Mouse (Mus musculus) hindbrain, postnatal 0 days (tissue): ENCODE data around the gene Atp10a. TPM values are rescaled to one million over a fixed set of nuclear protein-coding genes. Genes with fewer than 3 reads are reported as not detected.
"Not testable (repeated sequence)": the region's sequence is repeated elsewhere in the genome, so short reads cannot be mapped to it uniquely, and the experiment has no call there.

Source experiments
- ATAC-seq: fragments of 200-750 bp; cut with Nextera tagmentation; 2 replicates; pipeline ENCODE4 v1.8.0; 2017; ENCODE audit warnings: mild to moderate bottlenecking, moderate TSS enrichment, moderate library complexity
- DNase-seq: peaks from one replicate; pipeline ENCODE4 v3.0.0-alpha.2; 2015; ENCODE audit warnings: low spot score
- H3K27ac ChIP-seq: fragments of 300-500 bp; sonication (generic); 2 replicates; pipeline ENCODE4 v1.5.1; 2014; ENCODE audit warnings: mild to moderate bottlenecking
- H3K27me3 ChIP-seq: fragments of 300-500 bp; sonication (generic); 2 replicates; pipeline ENCODE4 v1.6.1; 2014; ENCODE audit warnings: low read length, mixed read lengths; ENCODE audit not compliant: insufficient read depth
- H3K36me3 ChIP-seq: fragments of 300-500 bp; sonication (generic); 2 replicates; pipeline ENCODE4 v1.6.1; 2014; ENCODE audit warnings: low read length, mixed read lengths; ENCODE audit not compliant: insufficient read depth
- H3K4me1 ChIP-seq: fragments of 300-500 bp; sonication (generic); 2 replicates; pipeline ENCODE4 v1.6.1; 2014; ENCODE audit warnings: antibody characterized with exemption, low read length, mixed read lengths; ENCODE audit not compliant: insufficient read depth
- H3K4me2 ChIP-seq: fragments of 300-500 bp; sonication (generic); 2 replicates; pipeline ENCODE4 v1.6.1; 2014; ENCODE audit warnings: low read depth, mild to moderate bottlenecking, low read length, moderate library complexity, mixed read lengths
- H3K4me3 ChIP-seq: fragments of 300-500 bp; sonication (generic); 2 replicates; pipeline ENCODE4 v1.5.1; 2014; ENCODE audit warnings: low read length
- H3K9ac ChIP-seq: fragments of 300-500 bp; sonication (generic); replicated peaks from 2 replicates; pipeline ENCODE4 v1.6.1; 2014; ENCODE audit warnings: mild to moderate bottlenecking, low read length, moderate library complexity, mixed read lengths
- H3K9me3 ChIP-seq: fragments of 300-500 bp; sonication (generic); 2 replicates; pipeline ENCODE4 v1.6.1; 2016; ENCODE audit warnings: low read length, mixed read lengths
- CTCF ChIP-seq: IDR thresholded peaks from 2 replicates; pipeline ENCODE4 v1.5.1; 2016; ENCODE audit warnings: antibody characterized with exemption, control low read depth, low read depth
- WGBS: fragments of 180-500 bp; shearing (Covaris S2); extraction: QIAGEN DNeasy Blood & Tissue Kit; methylation state at CpG from one replicate; pipeline ENCODE4 v1.1.7; 2014; 5-methylcytosine and 5-hydroxymethylcytosine counted together
- polyA plus RNA-seq: library from polyadenylated mRNA; unstranded; fragments of >200 nt; fragmentation: Nextera tagmentation; extraction: Ambion mirVana; gene quantifications from 2 replicates; pipeline ENCODE4 v1.2.1, GENCODE M21; 2015
- total RNA-seq: library from RNA; depleted of rRNA; stranded (reverse); fragments of >200 nt; gene quantifications from 2 replicates; pipeline ENCODE4 v1.2.3, GENCODE M21; 2014

Atp10a gene
- total and polyA plus RNA-seq, 2 experiments from 2014 or later = 0.75 to 5.9 TPM

DNA sequence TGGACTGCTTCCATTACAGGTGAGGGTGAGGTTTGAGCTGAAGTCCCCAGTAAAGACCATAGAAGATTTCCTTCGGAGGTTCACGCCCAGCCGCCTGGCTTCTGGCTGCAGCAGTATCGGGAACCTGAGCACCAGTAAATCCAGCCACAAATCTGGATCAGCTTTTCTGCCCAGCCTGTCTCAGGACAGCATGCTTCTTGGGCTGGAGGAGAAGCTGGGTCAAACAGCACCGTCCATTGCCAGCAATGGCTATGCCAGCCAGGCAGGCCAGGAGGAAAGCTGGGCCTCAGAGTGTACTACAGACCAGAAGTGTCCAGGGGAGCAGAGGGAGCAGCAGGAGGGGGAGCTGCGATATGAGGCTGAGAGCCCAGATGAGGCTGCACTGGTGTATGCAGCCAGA, 141.3 kb downstream of the Atp10a start:
- WGBS = 91% methylated on average over 6 of the region's 6 CpGs
- ATAC-seq (no peak), DNase-seq (no peak)
- Histone ChIP-seq H3K9me3 (no peaks in the 10 kb centered on the region), H3K27me3 (no peaks in the 10 kb centered on the region), H3K9ac (no peak overlapping the region), H3K27ac (no peak overlapping the region), H3K4me3 (no peak overlapping the region), H3K4me1 (no peaks in the 10 kb centered on the region), H3K4me2 (no peak overlapping the region), H3K36me3 (no peaks in the 10 kb centered on the region)
- no peak for TF ChIP-seq CTCF

DNA sequence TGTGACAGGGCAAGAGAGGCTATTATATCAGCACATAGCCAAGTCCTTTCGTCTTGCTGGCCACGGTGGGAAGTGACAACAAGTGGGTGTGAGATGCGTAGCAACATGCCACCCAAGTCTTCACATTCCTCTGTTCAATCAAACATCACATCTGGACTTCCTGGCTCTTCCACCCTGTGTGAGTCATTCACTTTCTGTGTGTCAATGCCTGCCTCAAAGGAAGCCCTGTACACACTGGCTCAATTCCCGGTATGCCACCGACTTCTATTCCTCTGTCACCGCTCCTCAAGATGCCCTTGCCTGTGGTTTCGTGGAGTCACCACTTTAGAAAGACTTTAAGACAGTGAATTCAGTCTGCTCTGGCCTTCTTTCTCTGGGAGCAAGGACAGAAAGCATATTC, 144.9 kb downstream of the Atp10a start:
- no peaks in the 10 kb centered on the region for H3K9me3 ChIP-seq
- H3K4me1 ChIP-seq = no peaks in the 10 kb centered on the region
- no peak overlapping the region for H3K4me2 ChIP-seq
- no peak overlapping the region for H3K27ac ChIP-seq
- ATAC-seq (no peak), DNase-seq (peak; percentile 29)
- 69% methylated on average over 7 of the region's 7 CpGs for WGBS
- TF ChIP-seq CTCF = no peak
- no peak overlapping the region for H3K9ac ChIP-seq
- no peaks in the 10 kb centered on the region for H3K27me3 ChIP-seq
- no peak overlapping the region for H3K4me3 ChIP-seq
- H3K36me3 ChIP-seq = no peaks in the 10 kb centered on the region

DNA sequence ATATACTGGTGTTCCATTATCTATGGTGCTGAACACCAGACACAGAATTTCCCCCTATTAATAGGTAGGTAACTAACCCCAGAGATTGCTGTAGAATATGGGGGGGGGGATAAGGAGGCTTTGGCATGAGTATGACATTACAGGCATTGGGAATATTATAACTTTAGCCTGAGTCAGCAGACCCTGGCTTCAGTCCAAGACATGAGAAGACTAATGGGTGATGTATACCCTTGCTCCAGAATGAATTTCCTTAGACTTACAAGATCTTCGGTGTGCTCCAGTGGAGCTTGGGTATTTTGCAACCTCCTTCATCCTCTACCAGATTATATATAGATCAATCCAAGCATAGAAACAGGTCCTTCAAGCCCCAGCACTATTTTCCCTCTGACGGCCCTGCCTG, 145.8 kb downstream of the Atp10a start:
- Histone ChIP-seq H3K9ac (no peak overlapping the region), H3K4me3 (no peak overlapping the region), H3K36me3 (no peaks in the 10 kb centered on the region), H3K27me3 (no peaks in the 10 kb centered on the region), H3K27ac (no peak overlapping the region), H3K9me3 (no peaks in the 10 kb centered on the region), H3K4me2 (no peak overlapping the region), H3K4me1 (no peaks in the 10 kb centered on the region)
- TF ChIP-seq CTCF = no peak
- 90% methylated on average over 2 of the region's 2 CpGs for WGBS
- DNase-seq (no peak), ATAC-seq (no peak)

DNA sequence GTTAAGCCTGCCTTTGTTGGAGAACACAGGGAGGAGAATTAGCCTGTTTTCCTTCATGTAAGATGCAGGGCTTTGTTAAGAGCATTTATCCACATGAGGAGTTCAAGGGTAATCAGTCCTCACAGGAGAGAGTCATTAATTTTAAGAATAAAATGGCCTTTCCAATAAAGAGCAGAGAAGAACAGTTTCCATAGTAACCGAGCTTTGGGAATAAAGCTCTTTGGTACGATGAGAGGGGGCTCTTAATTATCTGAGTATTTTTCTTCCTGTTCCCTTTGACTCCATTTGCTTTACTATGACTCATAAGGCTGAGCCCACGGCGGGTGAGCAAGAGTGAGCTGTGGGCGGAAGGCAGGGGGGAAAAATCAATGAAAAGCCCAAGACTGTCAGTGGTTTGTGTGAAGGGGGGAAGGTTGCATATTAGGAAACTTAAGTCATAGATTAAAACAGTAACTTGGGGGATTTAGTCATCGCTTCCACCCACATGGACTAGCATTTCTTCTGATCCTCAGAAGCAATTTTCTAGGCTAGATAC, 166.2 kb downstream of the Atp10a start:
- TF ChIP-seq CTCF = no peak
- Histone ChIP-seq H3K27ac (no peak overlapping the region), H3K27me3 (no peaks in the 10 kb centered on the region), H3K9ac (no peak overlapping the region), H3K9me3 (no peaks in the 10 kb centered on the region), H3K4me3 (no peak overlapping the region), H3K4me2 (no peak overlapping the region), H3K36me3 (no peaks in the 10 kb centered on the region), H3K4me1 (no peaks in the 10 kb centered on the region)
- ATAC-seq (0 out of 2 replicates have a peak, but pooled peaks have one; percentile 35), DNase-seq (peak; percentile 39)
- WGBS = 45% methylated on average over 6 of the region's 6 CpGs

DNA sequence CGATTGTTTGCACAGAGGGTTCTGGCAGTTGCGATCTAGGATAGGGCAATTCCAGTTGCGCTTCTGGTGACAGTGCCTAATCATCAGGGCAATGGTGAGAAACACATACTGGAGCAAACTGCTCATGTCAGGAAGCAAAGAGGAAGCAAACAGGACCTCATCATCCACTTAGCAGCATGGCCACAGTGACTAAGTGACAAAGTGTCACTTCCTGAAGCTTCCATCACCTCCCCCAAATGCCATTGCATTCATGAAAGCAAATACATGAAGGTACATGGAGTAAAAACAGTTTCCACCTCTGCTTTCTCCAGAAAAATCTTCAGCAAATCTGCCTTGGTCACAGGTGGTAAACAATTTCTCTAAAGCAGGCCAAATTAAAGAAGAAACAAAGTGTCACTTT, 168.7 kb downstream of the Atp10a start:
- Histone ChIP-seq H3K4me3 (no peak overlapping the region), H3K36me3 (no peaks in the 10 kb centered on the region), H3K27me3 (no peaks in the 10 kb centered on the region), H3K9me3 (no peaks in the 10 kb centered on the region), H3K9ac (no peak overlapping the region), H3K27ac (no peak overlapping the region), H3K4me1 (no peaks in the 10 kb centered on the region), H3K4me2 (no peak overlapping the region)
- 86% methylated on average over 3 of the region's 3 CpGs for WGBS
- ATAC-seq = no peak
- no peak for TF ChIP-seq CTCF
- DNase-seq = no peak

DNA sequence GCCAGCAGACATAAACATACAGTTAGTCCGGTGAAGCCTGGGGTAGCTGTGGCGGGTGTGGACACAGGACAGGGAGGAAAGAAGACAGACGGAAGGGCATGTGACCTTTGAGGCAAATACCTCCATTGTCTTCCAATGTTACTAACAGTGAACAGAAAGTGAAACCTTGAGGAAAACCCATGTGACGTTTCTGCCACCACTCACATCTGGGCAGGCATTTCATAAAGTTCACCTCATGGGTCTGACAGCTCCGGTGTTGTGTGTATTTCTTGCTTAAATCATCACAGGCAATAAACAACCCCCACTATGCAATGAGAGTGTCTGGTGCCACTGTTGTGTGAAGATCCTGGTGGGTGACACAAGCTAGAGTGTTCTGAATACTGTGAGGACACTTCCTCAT, 173.1 kb downstream of the Atp10a start:
- no peaks in the 10 kb centered on the region for H3K4me1 ChIP-seq
- H3K27me3 ChIP-seq = no peaks in the 10 kb centered on the region
- no peaks in the 10 kb centered on the region for H3K36me3 ChIP-seq
- no peaks in the 10 kb centered on the region for H3K9me3 ChIP-seq
- no peak overlapping the region for H3K4me2 ChIP-seq
- no peak overlapping the region for H3K9ac ChIP-seq
- no peak overlapping the region for H3K27ac ChIP-seq
- DNase-seq = no peak
- no peak overlapping the region for H3K4me3 ChIP-seq
- no peak for TF ChIP-seq CTCF
- ATAC-seq = no peak
- whole genome bisulfite sequencing = 75% methylated on average over 5 of the region's 5 CpGs

DNA sequence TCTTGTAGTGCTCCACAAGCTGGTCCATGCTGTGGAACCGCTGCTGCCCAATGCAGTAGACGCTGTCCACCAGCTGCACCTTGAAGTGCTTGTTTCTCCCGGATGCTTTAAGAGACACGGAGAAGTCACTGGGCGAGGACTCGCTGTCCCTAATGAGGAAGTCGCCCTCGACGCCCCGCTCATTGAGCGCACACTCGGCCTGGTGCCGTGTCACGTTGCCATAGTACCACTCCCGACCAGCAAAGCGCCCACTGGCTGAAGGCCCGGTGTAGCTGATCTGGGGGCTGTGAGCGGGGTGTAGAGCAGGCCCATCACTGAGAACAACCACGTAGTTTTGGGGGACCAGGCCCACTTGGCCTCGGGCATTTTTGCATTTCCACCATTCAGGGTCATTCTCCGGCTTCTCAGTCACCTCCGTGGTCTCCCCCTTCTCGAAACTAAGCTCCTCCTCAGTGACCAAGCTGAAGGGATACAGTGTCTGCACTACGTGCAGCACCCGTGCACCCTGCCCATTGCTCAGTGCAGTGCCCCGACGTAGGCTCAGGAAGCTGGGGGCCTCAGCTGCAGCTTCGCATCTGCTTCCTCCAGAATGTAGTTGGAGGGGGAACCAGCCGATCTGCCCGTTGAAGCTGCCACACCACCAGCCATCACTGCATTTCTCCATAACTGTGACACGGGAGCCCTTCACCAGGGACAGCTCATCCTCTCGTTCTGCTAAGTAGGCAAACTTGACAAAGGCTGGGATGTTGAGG, 181.1 kb downstream of the Atp10a start:
- not testable (repeated sequence) for ATAC-seq, H3K4me1 ChIP-seq, H3K4me2 ChIP-seq, H3K36me3 ChIP-seq, H3K4me3 ChIP-seq, DNase-seq, H3K9me3 ChIP-seq, H3K27ac ChIP-seq, H3K9ac ChIP-seq, H3K27me3 ChIP-seq
- WGBS = 94% methylated on average over 32 of the region's 32 CpGs
